Mouse (Mus musculus): ENCODE measurements around the gene Hmgcs2. TPM values are rescaled to one million over a fixed set of nuclear protein-coding genes. Genes with fewer than 3 reads are reported as not detected.

The Hmgcs2 gene
- polyA plus RNA-seq (2012; rRNA removed; ENCODE audit: low replicate concordance), result 8.4 and 27.1 TPM in 2 replicates

DNA sequence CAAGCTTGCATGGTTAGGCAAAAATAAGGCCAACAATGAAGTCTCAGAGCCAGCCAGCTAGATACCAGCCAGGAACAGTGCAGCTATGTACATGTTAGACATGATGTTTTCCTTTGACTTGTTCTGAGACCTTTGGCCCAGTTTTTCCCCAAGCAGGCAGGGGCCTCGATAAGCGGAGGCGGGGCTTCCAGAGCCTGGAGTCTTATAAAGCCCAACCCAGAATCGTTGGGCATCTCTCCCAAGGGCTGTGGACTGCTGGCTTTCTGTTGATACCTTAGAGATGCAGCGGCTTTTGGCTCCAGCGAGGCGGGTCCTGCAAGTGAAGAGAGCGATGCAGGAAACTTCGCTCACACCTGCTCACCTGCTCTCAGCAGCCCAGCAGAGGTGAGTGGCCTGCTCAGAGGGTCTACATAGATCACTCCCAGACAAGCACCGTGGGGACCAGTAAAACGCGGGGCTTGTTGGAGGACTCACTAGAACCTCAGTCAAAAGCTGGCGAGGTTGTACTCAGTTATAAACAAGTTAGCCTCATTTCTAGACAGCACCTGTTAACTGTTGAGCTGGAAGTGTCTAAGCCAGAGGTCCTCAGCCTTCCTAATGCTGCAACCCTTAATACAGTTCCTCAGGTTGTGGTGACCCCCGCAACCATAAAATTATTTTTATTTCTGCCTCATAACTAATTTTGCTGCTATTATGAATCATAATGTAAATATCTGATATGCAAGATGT is at the start of gene Hmgcs2:
Gene Hmgcs2, plus strand, starts transcription at position 232 of the 729 bp plus-strand sequence.

DNA sequence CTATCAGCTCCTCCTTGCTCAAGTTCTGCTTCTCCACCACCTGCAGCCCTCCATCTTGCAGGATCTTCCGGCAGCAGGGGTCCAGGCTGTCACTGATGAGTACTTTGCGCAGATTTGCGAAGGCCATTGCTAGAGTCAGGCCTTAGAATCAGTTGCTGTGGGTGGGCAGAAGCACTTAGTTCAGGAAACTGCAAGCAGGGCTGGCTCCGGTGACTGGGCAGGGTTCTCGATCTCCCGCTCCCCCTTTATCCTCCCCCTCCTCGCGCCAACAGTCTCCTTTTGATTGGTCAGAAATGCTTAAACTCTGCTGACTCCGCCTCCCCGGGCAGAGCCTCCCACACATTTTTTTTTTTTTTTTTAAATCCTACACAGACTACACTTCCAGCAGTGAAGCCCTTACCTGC is 59.5 kb downstream of the Hmgcs2 start, which contains the start of gene Phgdh:
Gene Phgdh, minus strand, starts transcription at position 285 of the 404 bp plus-strand sequence.

Other genes with a start within 250 kb of the Hmgcs2 start
- gene Adam30, start 119.8 kb upstream of the Hmgcs2 start, polyA plus RNA-seq (2012; rRNA removed; ENCODE audit: low replicate concordance), result not detected in 2 replicates
- not detected in 2 replicates for gene Reg4, start 58.3 kb upstream of the Hmgcs2 start, polyA plus RNA-seq (2012; rRNA removed; ENCODE audit: low replicate concordance)
- 150 and 590 TPM in 2 replicates for gene Phgdh, start 59.6 kb downstream of the Hmgcs2 start, polyA plus RNA-seq (2012; rRNA removed; ENCODE audit: low replicate concordance)
- gene Zfp697, start 102.0 kb downstream of the Hmgcs2 start, polyA plus RNA-seq (2012; rRNA removed; ENCODE audit: low replicate concordance), result 5.8 and 5.9 TPM in 2 replicates
- gene Gm4450, start 176.7 kb downstream of the Hmgcs2 start, polyA plus RNA-seq (2012; rRNA removed; ENCODE audit: low replicate concordance), result not detected in 2 replicates
- not detected in 2 replicates for gene Hsd3b4, start 230.1 kb downstream of the Hmgcs2 start, polyA plus RNA-seq (2012; rRNA removed; ENCODE audit: low replicate concordance)

All from subcutaneous adipose tissue, adult 2 months (tissue).